Mouse (Mus musculus) liver, embryonic 16.5 days (tissue): Measurements from ENCODE around the gene Acad9. TPM values are rescaled to one million over a fixed set of nuclear protein-coding genes. Genes with fewer than 3 reads are reported as not detected.

Experiments
- ATAC-seq: fragments of 200-750 bp; cut with Nextera tagmentation; 2 replicates; pipeline ENCODE4 v1.8.0; 2017; ENCODE audit warnings: low read depth, mild to moderate bottlenecking, moderate number of reproducible peaks, moderate library complexity
- H3K27ac ChIP-seq: fragments of 300-500 bp; sonication (generic); 2 replicates; pipeline ENCODE4 v1.5.1; 2014; ENCODE audit warnings: mild to moderate bottlenecking, low read length
- H3K27me3 ChIP-seq: fragments of 300-500 bp; sonication (generic); 2 replicates; pipeline ENCODE4 v1.6.1; 2014; ENCODE audit warnings: low read depth, low read length, mixed read lengths; ENCODE audit not compliant: control insufficient read depth, insufficient read depth
- H3K36me3 ChIP-seq: fragments of 300-500 bp; sonication (generic); 2 replicates; pipeline ENCODE4 v1.6.1; 2014; ENCODE audit warnings: mild to moderate bottlenecking; ENCODE audit not compliant: control insufficient read depth, insufficient read depth
- H3K4me1 ChIP-seq: fragments of 300-500 bp; sonication (generic); 2 replicates; pipeline ENCODE4 v1.6.1; 2014; ENCODE audit warnings: low read depth, low read length, mixed read lengths; ENCODE audit not compliant: control insufficient read depth
- H3K4me2 ChIP-seq: fragments of 300-500 bp; sonication (generic); 2 replicates; pipeline ENCODE4 v1.6.1; 2014; ENCODE audit warnings: low read depth, low read length, mixed read lengths
- H3K4me3 ChIP-seq: fragments of 300-500 bp; sonication (generic); 2 replicates; pipeline ENCODE4 v1.5.1; 2014; ENCODE audit warnings: low read depth, mild to moderate bottlenecking, low read length
- H3K9ac ChIP-seq: fragments of 300-500 bp; sonication (generic); 2 replicates; pipeline ENCODE4 v1.6.1; 2014; ENCODE audit warnings: low read depth, low read length
- H3K9me3 ChIP-seq: fragments of 300-500 bp; sonication (generic); replicated peaks from 2 replicates; pipeline ENCODE4 v1.6.1; 2016; ENCODE audit warnings: low read length; ENCODE audit not compliant: control insufficient read depth
- WGBS: fragments of 180-500 bp; shearing (Covaris S2); extraction: QIAGEN DNeasy Blood & Tissue Kit; methylation state at CpG from one replicate; pipeline ENCODE4 v1.1.7; 2014; ENCODE audit not compliant: insufficient replicate concordance; 5-methylcytosine and 5-hydroxymethylcytosine counted together
- polyA plus RNA-seq: library from polyadenylated mRNA; unstranded; fragments of >200 nt; fragmentation: Nextera tagmentation; extraction: Ambion mirVana; gene quantifications from 2 replicates; pipeline ENCODE4 v1.2.1, GENCODE M21; 2015

Acad9 gene
- polyA plus RNA-seq, 1 experiment from 2014 or later, result 27.3 TPM

DNA sequence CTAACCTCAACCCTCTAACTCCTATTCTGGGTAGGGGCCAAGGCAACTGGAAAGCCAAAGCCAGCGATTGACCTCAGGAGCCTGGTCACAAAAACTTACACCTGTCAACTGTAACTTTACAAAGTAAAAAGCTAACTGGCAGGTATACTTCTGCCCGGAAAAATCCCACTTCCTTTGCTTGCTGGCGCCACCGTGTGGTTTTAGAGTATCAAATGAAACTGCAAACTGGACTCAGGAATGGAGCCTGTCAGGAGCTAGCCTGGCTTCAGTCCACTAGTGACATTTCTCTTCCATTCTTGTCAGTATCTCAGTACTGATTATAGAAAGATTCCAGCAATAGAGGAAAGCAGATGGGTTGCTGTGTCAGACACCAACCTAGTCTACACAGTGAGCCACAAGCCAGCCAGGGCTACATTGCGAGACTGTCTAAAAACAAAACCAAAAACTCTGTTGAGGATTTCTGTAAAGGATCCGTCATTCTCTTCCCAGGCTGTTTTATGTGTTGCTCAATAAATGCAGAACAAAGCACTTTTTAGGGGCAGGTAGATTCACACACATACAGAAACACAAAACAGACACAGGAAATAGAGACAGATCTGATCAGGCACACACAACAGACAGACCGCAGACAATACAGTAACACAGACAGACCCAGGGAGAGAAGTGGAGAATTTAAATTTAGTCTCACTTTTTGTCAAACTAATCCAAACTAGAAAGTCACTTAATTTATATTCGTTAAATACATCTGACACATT lies 5.5 kb upstream of the Acad9 start:
- Histone ChIP-seq H3K27ac (no peak overlapping the region), H3K4me1 (no peaks in the 10 kb centered on the region), H3K36me3 (no peaks in the 10 kb centered on the region), H3K9me3 (no peaks in the 10 kb centered on the region), H3K4me3 (no peak overlapping the region), H3K4me2 (0 out of 2 replicates have a peak overlapping the region, but pooled peaks have one; percentile 3), H3K27me3 (peaks cover 2% of the 10 kb centered on the region; the same call in 1 of the 2 replicates), H3K9ac (no peak overlapping the region)
- WGBS, result 24% methylated on average over 8 of the region's 8 CpGs
- no peak for ATAC-seq

DNA sequence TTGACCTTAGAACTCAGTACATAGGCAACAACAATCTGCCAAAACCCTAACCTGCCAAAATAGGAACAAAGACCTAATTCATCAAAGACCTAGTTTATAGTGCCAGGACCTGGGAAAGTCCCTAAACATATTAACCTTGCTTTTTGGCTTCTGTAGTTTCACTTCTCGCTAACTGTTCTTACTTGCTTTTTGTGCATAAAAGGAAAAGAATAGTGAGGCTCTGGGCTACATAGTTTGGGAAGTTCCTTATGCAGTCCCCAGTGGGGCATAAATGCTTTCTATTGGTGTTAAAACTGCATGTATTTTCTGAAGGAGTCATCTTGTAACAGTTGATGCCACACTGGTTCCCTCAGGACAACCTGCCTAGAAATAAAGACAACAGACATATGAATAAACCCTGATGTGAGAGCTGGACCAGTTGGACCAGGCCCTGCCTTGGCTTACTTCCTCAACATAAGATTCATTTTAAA lies 1.2 kb upstream of the Acad9 start:
- peaks cover 2% of the 10 kb centered on the region; the same call in 1 of the 2 replicates for H3K27me3 ChIP-seq
- H3K4me1 ChIP-seq, result peaks cover 9% of the 10 kb centered on the region
- H3K4me2 ChIP-seq, result no peak overlapping the region
- no peak overlapping the region for H3K9ac ChIP-seq
- WGBS, result 67% methylated on average over 1 of the region's 1 CpGs
- H3K9me3 ChIP-seq, result no peaks in the 10 kb centered on the region
- ATAC-seq, result no peak
- H3K27ac ChIP-seq, result no peak overlapping the region
- H3K36me3 ChIP-seq, result no peaks in the 10 kb centered on the region
- no peak overlapping the region for H3K4me3 ChIP-seq

DNA sequence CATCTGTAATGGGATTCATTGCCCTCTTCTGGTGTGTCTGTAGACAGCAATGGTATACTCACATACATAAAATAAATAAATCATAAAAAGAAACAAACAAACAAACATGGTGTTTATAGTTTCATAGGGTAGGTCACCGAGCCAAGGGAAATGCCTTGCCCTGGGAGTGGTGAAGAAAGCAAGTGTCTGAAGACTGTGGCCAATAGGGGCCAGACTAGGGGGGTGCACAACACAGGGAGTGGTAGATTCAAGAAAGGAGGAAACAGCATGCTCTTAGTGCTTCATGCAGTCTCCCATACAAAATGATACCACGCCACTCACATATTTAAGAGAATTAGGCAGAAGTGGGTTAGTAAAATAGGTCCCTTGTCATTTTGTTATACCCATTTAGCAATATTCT lies 613 bp upstream of the Acad9 start:
- whole genome bisulfite sequencing, result 87% methylated on average over 2 of the region's 2 CpGs
- ATAC-seq, result no peak
- H3K9ac ChIP-seq, result no peak overlapping the region
- peaks cover 2% of the 10 kb centered on the region; the same call in 1 of the 2 replicates for H3K27me3 ChIP-seq
- peak overlapping the region; percentile 84 for H3K4me2 ChIP-seq
- H3K36me3 ChIP-seq, result no peaks in the 10 kb centered on the region
- no peak overlapping the region for H3K27ac ChIP-seq
- H3K9me3 ChIP-seq, result no peaks in the 10 kb centered on the region
- H3K4me1 ChIP-seq, result peaks cover 9% of the 10 kb centered on the region
- peak overlapping the region; percentile 93 for H3K4me3 ChIP-seq

DNA sequence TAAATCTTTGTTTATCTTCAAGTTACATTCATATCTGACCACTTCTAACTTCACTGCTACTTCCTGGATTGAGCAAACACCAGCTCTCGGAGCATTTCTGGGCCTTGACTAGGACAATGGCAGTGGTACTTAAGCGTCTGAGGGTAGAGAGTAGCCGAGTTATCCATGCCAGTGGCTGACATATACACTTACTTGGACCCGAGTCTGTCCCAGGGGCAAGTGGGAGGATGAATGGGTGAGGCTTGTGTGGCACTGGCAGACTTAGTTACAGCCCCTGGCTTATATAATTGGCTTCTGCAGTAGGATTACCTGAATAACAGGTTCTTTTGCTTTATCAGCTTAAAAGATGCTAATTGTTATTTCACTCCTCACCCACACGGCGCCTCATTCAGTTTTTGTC lies 2.0 kb downstream of the Acad9 start:
- no peaks in the 10 kb centered on the region for H3K36me3 ChIP-seq
- no peak overlapping the region for H3K4me2 ChIP-seq
- H3K27me3 ChIP-seq, result no peaks in the 10 kb centered on the region
- 70% methylated on average over 6 of the region's 6 CpGs for WGBS
- H3K4me3 ChIP-seq, result no peak overlapping the region
- H3K9ac ChIP-seq, result no peak overlapping the region
- H3K27ac ChIP-seq, result no peak overlapping the region
- H3K4me1 ChIP-seq, result peaks cover 9% of the 10 kb centered on the region
- no peak for ATAC-seq
- no peaks in the 10 kb centered on the region for H3K9me3 ChIP-seq

DNA sequence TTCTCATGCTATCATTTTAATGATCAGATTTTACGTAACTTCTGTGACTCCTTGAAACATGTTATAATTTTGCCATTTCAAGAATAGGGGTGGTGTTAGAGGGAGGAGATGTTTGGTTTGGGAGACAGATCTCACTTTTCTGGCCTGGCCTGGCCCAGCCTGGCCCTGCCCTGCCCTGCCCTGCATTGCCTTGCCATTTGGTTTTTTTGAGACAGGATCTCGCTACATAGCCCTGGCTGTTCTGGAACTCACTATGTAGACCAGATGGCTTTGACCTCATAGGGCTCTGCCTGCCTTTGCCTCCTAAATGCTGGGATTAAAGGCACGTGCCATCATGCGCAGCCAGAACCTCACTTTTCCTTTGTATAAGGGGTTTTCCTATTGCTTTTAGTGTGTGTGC lies 4.7 kb downstream of the Acad9 start:
- no peaks in the 10 kb centered on the region for H3K9me3 ChIP-seq
- ATAC-seq, result no peak
- peaks cover 6% of the 10 kb centered on the region; the same call in 1 of the 2 replicates for H3K36me3 ChIP-seq
- no peak overlapping the region for H3K9ac ChIP-seq
- 75% methylated on average over 4 of the region's 4 CpGs for WGBS
- H3K27me3 ChIP-seq, result no peaks in the 10 kb centered on the region
- no peak overlapping the region for H3K4me3 ChIP-seq
- no peak overlapping the region for H3K4me2 ChIP-seq
- no peak overlapping the region for H3K27ac ChIP-seq
- H3K4me1 ChIP-seq, result peaks cover 9% of the 10 kb centered on the region

DNA sequence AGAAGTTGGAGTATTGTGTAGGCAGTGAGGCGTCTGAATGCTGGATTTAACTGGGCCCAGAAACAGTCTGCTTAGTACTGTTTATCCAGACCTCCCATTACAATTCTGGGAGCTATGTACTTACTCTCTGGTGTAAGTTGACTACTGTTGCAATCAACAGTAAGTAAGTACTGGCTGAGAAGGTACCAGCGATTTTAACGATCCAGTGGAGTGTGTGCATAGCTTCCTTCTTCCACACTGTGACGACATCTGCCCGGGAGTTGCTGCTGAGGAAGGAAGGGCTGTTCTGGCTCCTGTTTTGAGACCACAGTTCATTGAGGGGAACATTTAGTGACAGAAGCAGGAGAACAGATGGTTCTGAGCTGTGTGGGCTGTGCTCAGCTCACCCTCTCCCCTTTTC lies 5.3 kb downstream of the Acad9 start:
- 75% methylated on average over 5 of the region's 5 CpGs for WGBS
- no peak for ATAC-seq
- peaks cover 9% of the 10 kb centered on the region for H3K4me1 ChIP-seq
- no peaks in the 10 kb centered on the region for H3K9me3 ChIP-seq
- H3K9ac ChIP-seq, result no peak overlapping the region
- no peaks in the 10 kb centered on the region for H3K27me3 ChIP-seq
- no peak overlapping the region for H3K4me2 ChIP-seq
- H3K27ac ChIP-seq, result no peak overlapping the region
- no peak overlapping the region for H3K4me3 ChIP-seq
- H3K36me3 ChIP-seq, result peaks cover 11% of the 10 kb centered on the region; the same call in 1 of the 2 replicates

DNA sequence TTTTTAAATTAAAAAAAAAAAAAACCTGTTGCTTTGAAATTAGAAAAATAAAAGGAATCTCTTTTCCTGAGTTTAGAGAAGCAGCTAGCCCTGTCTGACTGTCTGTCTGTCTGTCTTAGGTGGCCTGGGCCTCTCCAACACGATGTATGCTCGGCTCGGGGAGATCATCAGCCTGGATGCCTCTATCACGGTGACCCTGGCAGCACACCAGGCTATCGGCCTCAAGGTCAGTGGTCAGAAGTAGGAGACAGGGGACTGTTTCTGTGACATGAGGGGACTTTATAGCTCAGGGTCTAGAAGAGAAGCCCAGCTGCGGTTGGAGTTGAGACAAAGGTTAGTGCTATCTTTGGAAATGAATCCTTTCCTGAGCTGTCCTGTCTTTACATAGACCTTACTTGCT lies 8.5 kb downstream of the Acad9 start:
- Histone ChIP-seq H3K4me1 (no peaks in the 10 kb centered on the region), H3K27me3 (no peaks in the 10 kb centered on the region), H3K27ac (no peak overlapping the region), H3K9me3 (no peaks in the 10 kb centered on the region), H3K36me3 (peaks cover 11% of the 10 kb centered on the region; the same call in 1 of the 2 replicates), H3K4me2 (no peak overlapping the region), H3K9ac (no peak overlapping the region), H3K4me3 (no peak overlapping the region)
- no peak for ATAC-seq
- 87% methylated on average over 6 of the region's 6 CpGs for WGBS

DNA sequence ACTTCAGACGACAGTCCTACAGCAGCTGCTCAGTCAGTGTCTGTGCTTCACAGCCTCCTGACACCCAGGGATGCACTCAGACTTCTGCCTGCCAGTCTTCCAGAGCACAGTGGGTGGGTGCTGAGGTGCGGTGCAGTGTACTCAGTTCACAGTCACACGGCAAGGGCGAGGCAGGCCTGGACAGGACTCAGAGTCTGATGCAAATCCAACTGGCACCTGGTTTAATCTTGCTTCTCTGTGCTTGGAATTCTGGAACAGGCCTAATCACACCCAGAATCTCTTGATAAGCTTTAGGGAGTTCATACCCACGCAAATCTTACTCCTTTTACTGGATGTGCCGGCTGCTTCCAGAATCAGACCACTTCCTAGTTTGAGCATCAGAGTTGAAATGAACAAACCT lies 9.7 kb downstream of the Acad9 start:
- ATAC-seq, result no peak
- WGBS, result 83% methylated on average over 6 of the region's 6 CpGs
- Histone ChIP-seq H3K36me3 (peaks cover 11% of the 10 kb centered on the region; the same call in 1 of the 2 replicates), H3K27me3 (no peaks in the 10 kb centered on the region), H3K4me2 (no peak overlapping the region), H3K27ac (no peak overlapping the region), H3K4me1 (no peaks in the 10 kb centered on the region), H3K9me3 (no peaks in the 10 kb centered on the region), H3K9ac (no peak overlapping the region), H3K4me3 (no peak overlapping the region)

DNA sequence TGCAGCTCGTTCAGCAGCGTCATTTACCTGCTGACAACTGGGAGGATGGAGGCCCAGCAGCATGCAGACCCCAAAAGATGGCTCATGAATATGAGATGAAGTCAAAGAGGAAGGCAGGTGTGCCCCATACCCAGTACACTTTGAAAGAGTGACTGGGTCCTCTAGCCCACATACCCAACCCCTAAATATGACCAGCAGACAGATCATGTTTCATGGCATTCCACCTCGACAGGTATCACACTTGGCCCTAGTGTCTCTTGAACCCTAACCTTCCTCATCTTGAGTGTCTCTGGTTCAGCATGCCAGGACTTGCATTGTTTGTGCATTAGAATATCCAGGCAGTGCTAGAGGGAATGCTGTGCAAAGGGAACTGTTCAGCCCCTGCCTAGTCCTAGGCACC lies 11.6 kb downstream of the Acad9 start:
- Histone ChIP-seq H3K27me3 (no peaks in the 10 kb centered on the region), H3K4me3 (no peak overlapping the region), H3K4me2 (no peak overlapping the region), H3K36me3 (peaks cover 14% of the 10 kb centered on the region), H3K9ac (no peak overlapping the region), H3K4me1 (no peaks in the 10 kb centered on the region), H3K9me3 (no peaks in the 10 kb centered on the region), H3K27ac (no peak overlapping the region)
- WGBS, result 75% methylated on average over 3 of the region's 3 CpGs
- no peak for ATAC-seq
